10 mouse cellular contexts compared by ENCODE assay signal in the genomic region with DNA sequence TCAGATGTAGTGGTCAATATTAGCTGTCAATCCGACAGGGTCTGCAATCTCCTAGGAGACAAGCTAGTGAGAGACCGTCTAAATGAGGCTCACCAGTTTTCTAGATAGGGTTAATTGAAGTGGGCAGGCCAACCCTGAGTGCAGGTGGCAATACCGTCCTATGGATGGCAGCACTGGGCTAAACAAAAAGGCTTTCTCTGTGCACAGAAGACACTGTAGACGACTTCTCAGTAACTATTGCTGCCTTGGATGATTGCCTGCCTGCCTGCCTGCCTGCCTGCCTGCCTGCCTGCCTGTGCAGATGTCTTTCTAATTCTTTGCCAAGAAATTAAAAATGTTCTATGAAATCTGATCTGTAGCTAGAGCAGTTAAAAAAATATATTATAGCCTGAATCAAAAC. TPM values are rescaled to one million over a fixed set of nuclear protein-coding genes. Genes with fewer than 3 reads are reported as not detected.
DNase-seq lines count a peak whose midpoint lies in the region; ATAC-seq and TF ChIP-seq lines count a peak whose summit lies in the region.
"Had no signal": no experiment of that assay in that cellular context is flagged by ENCODE, and none has a peak within 500 bp of the region (broad histone marks: within the 10 kb centered on the region; RNA-seq: fewer than 3 reads in every experiment).

No protein-coding gene starts in this region.

- H3K4me2 ChIP-seq in kidney, postnatal 0 days (ENCODE audit: low read length): no peak overlapping the region
- H3K4me2 ChIP-seq in kidney, embryonic 14.5 days (replicated peaks; ENCODE audit: low read depth, low read length): no peak overlapping the region

- H3K36me3 ChIP-seq in kidney, postnatal 0 days (ENCODE audit: insufficient read depth, low read length): no peaks in the 10 kb centered on the region
- H3K36me3 ChIP-seq in kidney, embryonic 14.5 days (ENCODE audit: control insufficient read depth, insufficient read depth, low read length): no peaks in the 10 kb centered on the region
- H3K36me3 ChIP-seq in E14TG2a.4 (ENCODE audit: insufficient read depth, low read length): no peaks in the 10 kb centered on the region

- 48% methylated on average over 4 of the region's 4 CpGs for WGBS in kidney, postnatal 0 days
- WGBS in kidney, embryonic 14.5 days: 54% methylated on average over 4 of the region's 4 CpGs

- no peak for DNase-seq in kidney, postnatal 0 days (ENCODE audit: low spot score)
- peak; percentile 53 for DNase-seq in R1 (ENCODE audit: low read depth, low spot score)
- DNase-seq in layer of hippocampus, adult 8-10 months (ENCODE audit: low spot score in 2 of 2): peak; percentile 53 to 71
- no peak for DNase-seq in kidney, postnatal 14 days
- DNase-seq in ovary, postnatal 14 days (ENCODE audit: low spot score): no peak
- DNase-seq: heart, postnatal 10 days; lung, postnatal 36 days; spleen, adult 18-20 months had no signal

- no peak overlapping the region for H3K4me3 ChIP-seq in kidney, postnatal 0 days (replicated peaks; ENCODE audit: low read depth, low read length)
- H3K4me3 ChIP-seq in kidney, embryonic 14.5 days (ENCODE audit: low read length): no peak overlapping the region
- no peak overlapping the region for H3K4me3 ChIP-seq in E14TG2a.4 (replicated peaks; ENCODE audit: low read length)

- no peak overlapping the region for H3K9ac ChIP-seq in kidney, postnatal 0 days (ENCODE audit: low read depth, low read length)
- H3K9ac ChIP-seq in kidney, embryonic 14.5 days (ENCODE audit: low read depth, low read length): no peak overlapping the region

- no peaks in the 10 kb centered on the region for H3K9me3 ChIP-seq in kidney, postnatal 0 days (replicated peaks; ENCODE audit: low read length)
- no peaks in the 10 kb centered on the region for H3K9me3 ChIP-seq in kidney, embryonic 14.5 days (ENCODE audit: control insufficient read depth, low read length)
- no peaks in the 10 kb centered on the region for H3K9me3 ChIP-seq in E14TG2a.4 (ENCODE audit: low read length)

- H3K4me1 ChIP-seq in kidney, postnatal 0 days (replicated peaks; ENCODE audit: insufficient read depth, low read length): no peaks in the 10 kb centered on the region
- H3K4me1 ChIP-seq in kidney, embryonic 14.5 days (ENCODE audit: control insufficient read depth, insufficient read depth, low read length): no peaks in the 10 kb centered on the region
- H3K4me1 ChIP-seq in E14TG2a.4 (replicated peaks; ENCODE audit: low read depth, low read length): peaks cover 15% of the 10 kb centered on the region

- H3K27ac ChIP-seq in kidney, postnatal 0 days: no peak overlapping the region
- H3K27ac ChIP-seq in kidney, embryonic 14.5 days (ENCODE audit: low read depth, low read length): no peak overlapping the region

- peak; percentile 27; the same call in 1 of the 2 replicates for TF ChIP-seq CTCF in kidney, postnatal 0 days (IDR thresholded peaks at IDR 0.05; ENCODE audit: low read depth)
- TF ChIP-seq CTCF in E14TG2a.4 (conservative IDR thresholded peaks at IDR 0.05; ENCODE audit: low read length): peak; percentile 30

- ATAC-seq in kidney, postnatal 0 days (replicated peaks; ENCODE audit: low FRiP score, low read depth): no peak
- ATAC-seq in kidney, embryonic 14.5 days (ENCODE audit: low FRiP score, low TSS enrichment): no peak

- H3K27me3 ChIP-seq in kidney, postnatal 0 days (ENCODE audit: insufficient read depth, low read length): no peaks in the 10 kb centered on the region
- H3K27me3 ChIP-seq in kidney, embryonic 14.5 days (ENCODE audit: control insufficient read depth, insufficient read depth, low read length): no peaks in the 10 kb centered on the region
- H3K27me3 ChIP-seq in E14TG2a.4 (ENCODE audit: insufficient read depth, low read length): peaks cover 24% of the 10 kb centered on the region

RNA-seq across cellular contexts. Expression of a gene that starts 1.9 kb away (rescaled TPM):
- 0.11 TPM in 1 of 2 replicates, not detected in the other for polyA plus RNA-seq in kidney, postnatal 0 days (2015; fragmentation: Nextera tagmentation; extraction: Ambion mirVana)
- 0.39 TPM in 1 of 2 replicates, not detected in the other for polyA plus RNA-seq in kidney, embryonic 14.5 days (2014; fragmentation: Nextera tagmentation; extraction: Ambion mirVana)
- total RNA-seq in layer of hippocampus, adult 8-10 months (2022): 1 to 10 TPM in 1 of 4 experiments, under 1 TPM in 3; 0.31 to 1.5 (median 0.56) TPM
- total RNA-seq: heart, postnatal 10 days had no signal

Comparison
In these comparisons a context has a peak if more than half of its experiments do, and no peak if none do; other contexts are left out.
1. DNase-seq: peak in R1 (single experiment) and layer of hippocampus, adult 8-10 months (2 of 2); none in kidney, postnatal 0 days (single experiment), kidney, postnatal 14 days (single experiment) and ovary, postnatal 14 days (single experiment).